Comparison of ENCODE assay signal across 10 mouse cellular contexts in the genomic region with DNA sequence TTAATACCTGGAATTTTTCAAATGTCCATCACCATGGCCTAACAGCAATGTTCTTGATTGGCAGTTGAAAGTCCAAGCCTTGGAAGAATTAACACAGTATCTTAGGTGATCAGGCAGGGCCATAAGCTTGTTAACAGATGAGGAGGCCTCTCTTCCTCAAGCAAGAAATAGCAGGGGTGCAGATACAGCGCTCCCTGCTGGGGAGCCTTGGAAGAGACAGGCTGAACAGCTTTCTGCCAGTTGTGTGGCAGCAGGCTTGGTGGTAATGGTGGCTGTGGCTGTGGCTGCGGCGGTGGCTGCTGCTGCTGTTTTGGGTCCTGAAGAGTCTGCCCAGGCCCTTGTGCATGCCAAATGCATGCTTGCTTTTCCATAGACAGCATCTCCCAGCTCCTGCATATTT.
DNase-seq lines count a peak whose midpoint lies in the region; ATAC-seq and TF ChIP-seq lines count a peak whose summit lies in the region.
"Had no signal": no experiment of that assay in that cellular context is flagged by ENCODE, and none has a peak within 500 bp of the region (broad histone marks: within the 10 kb centered on the region; RNA-seq: fewer than 3 reads in every experiment).

No protein-coding gene starts in this region.

- peak; percentile 64 for TF ChIP-seq RAD21 in MEL (IDR thresholded peaks at IDR 0.05; ENCODE audit: low read depth, low read length)

- TF ChIP-seq EP300 in MEL (IDR thresholded peaks at IDR 0.05; ENCODE audit: low read depth in 1 of 2, low read length in 2 of 2), result no peak

- no peaks in the 10 kb centered on the region for H3K27me3 ChIP-seq in MEL (ENCODE audit: control insufficient read depth in 1 of 2, insufficient read depth in 2 of 2, low read length in 2 of 2)
- H3K27me3 ChIP-seq: lung, embryonic 15.5 days had no signal

- H3K9ac ChIP-seq in MEL (ENCODE audit: control insufficient read depth, low read depth, low read length, poor library complexity, severe bottlenecking), result no peak overlapping the region
- H3K9ac ChIP-seq: lung, embryonic 15.5 days had no signal

- peaks cover 2 to 48% of the 10 kb centered on the region in 2 experiments; a peak in 3 of 4 replicates for H3K36me3 ChIP-seq in MEL (ENCODE audit: control insufficient read depth in 1 of 2, insufficient read depth in 2 of 2, low read length in 2 of 2)

- TF ChIP-seq POLR2A in MEL (IDR thresholded peaks at IDR 0.05; ENCODE audit: control insufficient read depth in 1 of 2, insufficient read depth in 1 of 2, low read depth in 1 of 2, low read length in 2 of 2, poor library complexity in 1 of 2), result 0 out of 4 replicates have a peak, but pooled peaks of 1 of the 2 experiments have one; percentile 29

- peak; percentile 90 for ATAC-seq in common myeloid progenitor, adult 5-6 weeks (replicated peaks; ENCODE audit: low read depth, poor library complexity, severe bottlenecking)
- peak; percentile 73; the same call in 1 of the 2 replicates for ATAC-seq in neutrophil, adult 5-6 weeks (ENCODE audit: extremely low read depth, insufficient number of reproducible peaks, low FRiP score, poor library complexity, severe bottlenecking)

- no peaks in the 10 kb centered on the region for H3K9me3 ChIP-seq in MEL (replicated peaks; ENCODE audit: insufficient read depth, low read length)
- H3K9me3 ChIP-seq: lung, embryonic 15.5 days had no signal

- peak; percentile 66 for TF ChIP-seq CTCF in left cerebral cortex, adult 2 months (IDR thresholded peaks at IDR 0.05)
- peak; percentile 69 to 78 (median 78) for TF ChIP-seq CTCF in MEL (IDR thresholded peaks at IDR 0.05 in 2 of 3, conservative IDR thresholded peaks at IDR 0.05 in 1 of 3; ENCODE audit: control insufficient read depth in 1 of 3, insufficient read depth in 1 of 3, low read depth in 2 of 3, low read length in 3 of 3, poor library complexity in 1 of 3, severe bottlenecking in 1 of 3)

- DNase-seq in left cerebral cortex, adult 2 months (ENCODE audit: extremely low spot score in 1 of 2, low spot score in 2 of 2), result peak; percentile 31 to 46
- no peak for DNase-seq in left cerebral cortex, postnatal 36 days (ENCODE audit: low spot score in 2 of 2)
- peak; percentile 77 for DNase-seq in MEL (ENCODE audit: low read depth, low spot score)
- DNase-seq in heart, postnatal 10 days, result peak; percentile 62 to 70
- DNase-seq in left cerebral cortex, postnatal 4 days, result peak; percentile 45
- peak; percentile 83 for DNase-seq in thymus, postnatal 4 days

- no peaks in the 10 kb centered on the region for H3K4me1 ChIP-seq in MEL (ENCODE audit: control insufficient read depth in 1 of 2, insufficient read depth in 2 of 2, low read length in 2 of 2)
- H3K4me1 ChIP-seq: lung, embryonic 15.5 days had no signal

- intact Hi-C loops in left cerebral cortex, adult 2 months (cut with DNase I), result loop anchor here (2.0 kb wide), 1 partner anchor 176 kb away; no protein-coding TSS in a partner anchor
- intact Hi-C loops in left cerebral cortex, postnatal 36 days (cut with DNase I), result loop anchor here (5.0 kb wide), 1 partner anchor 178 kb away; no protein-coding TSS in a partner anchor
- intact Hi-C loops in heart, postnatal 10 days (cut with DNase I), result loop anchor here (2.0 to 10.0 kb wide), 3 partner anchors 138 to 356 kb away; no protein-coding TSS in a partner anchor
- intact Hi-C loops in left cerebral cortex, postnatal 4 days (cut with DNase I), result no loop called here

- H3K4me3 ChIP-seq in left cerebral cortex, adult 2 months, result no peak overlapping the region
- no peak overlapping the region for H3K4me3 ChIP-seq in MEL (ENCODE audit: control insufficient read depth in 1 of 2, insufficient read depth in 1 of 2, low read depth in 2 of 2, low read length in 2 of 2)
- H3K4me3 ChIP-seq: erythroblast, embryonic 14.5 days; lung, embryonic 15.5 days had no signal

- H3K79me2 ChIP-seq in MEL (ENCODE audit: control insufficient read depth, insufficient read depth, low read length, poor library complexity), result no peaks in the 10 kb centered on the region

- H3K27ac ChIP-seq in left cerebral cortex, adult 2 months, result 0 out of 2 replicates have a peak overlapping the region, but pooled peaks have one; percentile 3
- no peak overlapping the region for H3K27ac ChIP-seq in MEL (ENCODE audit: control insufficient read depth, low read depth, low read length)
- H3K27ac ChIP-seq: lung, embryonic 15.5 days had no signal

TF ChIP-seq in MEL, 35 proteins besides CTCF, POLR2A, EP300 and RAD21:
- TF ChIP-seq SMC3 (IDR thresholded peaks at IDR 0.05; ENCODE audit: low read depth, low read length) (peak; percentile 78), ZC3H11A (IDR thresholded peaks at IDR 0.05; ENCODE audit: low read depth, low read length) (peak; percentile 48), MAFK (IDR thresholded peaks at IDR 0.05; ENCODE audit: borderline replicate concordance, low read depth, low read length) (no peak)

Comparison
In these comparisons a context has a peak if more than half of its experiments do, and no peak if none do; other contexts are left out.
1. DNase-seq: peak in left cerebral cortex, adult 2 months (2 of 2), MEL (single experiment), heart, postnatal 10 days (2 of 2), left cerebral cortex, postnatal 4 days (single experiment) and thymus, postnatal 4 days (single experiment); none in left cerebral cortex, postnatal 36 days (0 of 2).